Mouse (Mus musculus) heart, embryonic 16.5 days (tissue): ENCODE measurements around the gene Alcam. TPM values are rescaled to one million over a fixed set of nuclear protein-coding genes. Genes with fewer than 3 reads are reported as not detected.

ENCODE experiments used
- ATAC-seq: fragments of 200-750 bp; cut with Nextera tagmentation; replicated peaks from 2 replicates; pipeline ENCODE4 v1.8.0; 2017; ENCODE audit warnings: moderate number of reproducible peaks; ENCODE audit not compliant: insufficient read depth, low FRiP score; ENCODE audit errors: extremely low read depth
- H3K27ac ChIP-seq: fragments of 300-500 bp; sonication (generic); 2 replicates; pipeline ENCODE4 v1.5.1; 2014; ENCODE audit warnings: mild to moderate bottlenecking, low read length, control low read depth, moderate library complexity
- H3K27me3 ChIP-seq: fragments of 300-500 bp; sonication (generic); 2 replicates; pipeline ENCODE4 v1.6.1; 2014; ENCODE audit warnings: low read length, mixed read lengths; ENCODE audit not compliant: control insufficient read depth, insufficient read depth
- H3K36me3 ChIP-seq: fragments of 300-500 bp; sonication (generic); 2 replicates; pipeline ENCODE4 v1.6.1; 2014; ENCODE audit not compliant: control insufficient read depth, insufficient read depth
- H3K4me1 ChIP-seq: fragments of 300-500 bp; sonication (generic); 2 replicates; pipeline ENCODE4 v1.6.1; 2014; ENCODE audit warnings: low read length, mixed read lengths; ENCODE audit not compliant: control insufficient read depth, insufficient read depth
- H3K4me2 ChIP-seq: fragments of 300-500 bp; sonication (generic); 2 replicates; pipeline ENCODE4 v1.6.1; 2014; ENCODE audit warnings: low read depth, mild to moderate bottlenecking, control low read depth, low read length
- H3K4me3 ChIP-seq: fragments of 300-500 bp; sonication (generic); 2 replicates; pipeline ENCODE4 v1.5.1; 2014; ENCODE audit warnings: mild to moderate bottlenecking, control low read depth, low read length
- H3K9ac ChIP-seq: fragments of 300-500 bp; sonication (generic); 2 replicates; pipeline ENCODE4 v1.6.1; 2014; ENCODE audit warnings: low read length, control low read depth
- H3K9me3 ChIP-seq: fragments of 300-500 bp; sonication (generic); replicated peaks from 2 replicates; pipeline ENCODE4 v1.6.1; 2016; ENCODE audit warnings: low read length; ENCODE audit not compliant: control insufficient read depth
- WGBS: fragments of 180-500 bp; shearing (Covaris S2); extraction: QIAGEN DNeasy Blood & Tissue Kit; methylation state at CpG from one replicate; pipeline ENCODE4 v1.1.7; 2014; 5-methylcytosine and 5-hydroxymethylcytosine counted together
- polyA plus RNA-seq: library from polyadenylated mRNA; unstranded; fragments of >200 nt; fragmentation: Nextera tagmentation; extraction: Ambion mirVana; gene quantifications from 2 replicates; pipeline ENCODE4 v1.2.1, GENCODE M21; 2015

Gene Alcam
- polyA plus RNA-seq, 1 experiment from 2014 or later, result 13.4 TPM

DNA sequence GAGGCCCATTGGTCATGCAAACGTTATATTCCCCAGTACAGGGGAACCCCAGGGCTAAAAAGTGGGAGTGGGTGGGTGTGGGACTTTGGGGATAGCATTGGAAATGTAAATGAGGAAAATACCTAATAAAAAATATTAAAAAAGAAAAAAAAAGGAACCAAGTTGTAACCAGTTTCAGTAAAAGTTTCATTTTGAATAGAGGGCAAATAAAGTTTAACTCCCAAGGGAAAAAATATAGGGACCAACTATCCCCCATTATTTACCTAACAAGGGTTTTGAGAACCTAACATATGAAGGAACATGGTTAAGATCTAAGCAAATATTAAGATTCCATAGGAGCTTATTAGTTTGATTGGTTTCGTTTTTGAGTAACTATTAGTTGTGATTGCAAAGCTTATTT lies 146.9 kb downstream of the Alcam start:
- no peak overlapping the region for H3K27ac ChIP-seq
- H3K4me1 ChIP-seq, result no peaks in the 10 kb centered on the region
- no peak overlapping the region for H3K9ac ChIP-seq
- no peak overlapping the region for H3K4me2 ChIP-seq
- ATAC-seq, result no peak
- H3K27me3 ChIP-seq, result no peaks in the 10 kb centered on the region
- 86% methylated on average over 2 of the region's 2 CpGs for WGBS
- H3K4me3 ChIP-seq, result no peak overlapping the region
- no peaks in the 10 kb centered on the region for H3K36me3 ChIP-seq
- H3K9me3 ChIP-seq, result no peaks in the 10 kb centered on the region

DNA sequence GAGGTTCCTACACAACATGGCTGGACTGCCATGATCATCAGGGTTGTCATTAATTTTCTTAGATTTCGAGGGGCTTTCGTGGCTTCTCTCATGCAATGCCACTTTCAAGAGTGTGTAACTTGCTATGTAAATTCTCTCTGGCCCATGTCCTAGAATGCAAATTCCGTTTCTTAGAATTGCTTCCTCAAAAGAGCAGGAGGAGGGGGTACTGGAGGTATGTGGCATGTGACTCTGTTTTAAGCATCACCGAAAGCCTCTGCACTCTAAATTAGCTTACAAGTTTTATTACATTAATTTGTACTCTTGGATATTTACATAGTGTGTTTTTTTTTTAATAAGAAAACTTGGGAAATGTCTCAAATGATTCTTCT lies 150.4 kb downstream of the Alcam start:
- 87% methylated on average over 4 of the region's 4 CpGs for WGBS
- H3K27ac ChIP-seq, result no peak overlapping the region
- no peak overlapping the region for H3K4me2 ChIP-seq
- no peaks in the 10 kb centered on the region for H3K36me3 ChIP-seq
- H3K9me3 ChIP-seq, result no peaks in the 10 kb centered on the region
- no peaks in the 10 kb centered on the region for H3K4me1 ChIP-seq
- H3K27me3 ChIP-seq, result no peaks in the 10 kb centered on the region
- no peak for ATAC-seq
- H3K9ac ChIP-seq, result no peak overlapping the region
- no peak overlapping the region for H3K4me3 ChIP-seq

DNA sequence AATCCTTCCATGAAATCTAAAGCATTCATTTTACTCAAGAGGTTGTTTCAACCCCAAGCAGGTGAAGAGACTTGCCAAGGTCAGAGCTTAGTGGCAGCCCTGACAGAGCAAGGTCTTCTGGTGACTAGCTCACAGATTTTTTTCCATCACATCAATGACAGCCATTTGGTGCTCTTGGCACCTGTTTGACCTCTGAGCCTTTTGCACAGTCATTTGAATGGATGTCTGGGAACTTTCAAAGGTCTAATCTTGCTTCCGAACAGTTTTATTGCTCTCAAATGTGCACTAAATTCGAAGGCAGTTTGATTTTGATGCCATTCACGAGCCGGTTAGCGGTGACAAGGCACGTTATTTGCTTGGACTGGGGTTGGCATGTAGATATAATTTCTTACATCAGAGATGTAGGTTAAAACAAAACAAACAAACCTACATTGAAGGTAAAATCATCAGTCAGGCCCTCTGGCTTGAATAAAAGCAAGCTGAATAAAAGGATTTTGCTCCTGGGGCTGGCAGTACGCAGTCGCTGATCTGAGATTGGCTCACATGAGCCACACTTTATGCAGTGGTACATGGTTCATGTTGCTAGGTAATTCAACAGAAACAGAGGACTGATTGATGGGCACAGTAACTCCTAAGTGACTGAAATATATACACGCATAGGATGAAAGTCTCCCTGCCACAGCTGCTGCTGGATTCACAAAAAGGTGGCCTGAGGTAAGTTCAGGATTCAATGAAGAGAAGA lies 150.9 kb downstream of the Alcam start:
- Histone ChIP-seq H3K4me2 (no peak overlapping the region), H3K4me3 (no peak overlapping the region), H3K27ac (no peak overlapping the region), H3K9me3 (no peaks in the 10 kb centered on the region), H3K4me1 (no peaks in the 10 kb centered on the region), H3K9ac (no peak overlapping the region), H3K36me3 (no peaks in the 10 kb centered on the region), H3K27me3 (no peaks in the 10 kb centered on the region)
- WGBS, result 78% methylated on average over 9 of the region's 9 CpGs
- no peak for ATAC-seq

DNA sequence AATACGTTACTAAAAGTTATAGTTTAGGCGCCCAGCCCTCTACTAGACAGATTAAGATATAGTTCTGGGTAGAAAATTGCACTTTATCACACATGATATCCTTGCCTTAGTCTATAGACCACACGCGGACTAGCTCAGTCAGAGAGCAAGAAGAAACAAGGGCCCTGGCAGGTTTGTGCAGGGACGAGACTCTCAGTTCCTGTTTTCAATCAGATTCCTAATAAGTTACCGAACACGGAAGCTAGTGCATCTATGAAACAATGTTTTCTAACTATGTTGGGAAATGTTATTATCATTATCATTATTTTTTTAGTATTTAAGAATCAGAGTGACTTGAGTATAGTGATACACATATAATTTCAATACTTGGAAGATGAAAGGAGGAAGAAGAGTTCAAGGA lies 152.1 kb downstream of the Alcam start:
- no peaks in the 10 kb centered on the region for H3K36me3 ChIP-seq
- H3K4me2 ChIP-seq, result no peak overlapping the region
- no peaks in the 10 kb centered on the region for H3K9me3 ChIP-seq
- no peak overlapping the region for H3K4me3 ChIP-seq
- H3K4me1 ChIP-seq, result no peaks in the 10 kb centered on the region
- H3K9ac ChIP-seq, result no peak overlapping the region
- ATAC-seq, result no peak
- no peaks in the 10 kb centered on the region for H3K27me3 ChIP-seq
- WGBS, result 86% methylated on average over 7 of the region's 7 CpGs
- no peak overlapping the region for H3K27ac ChIP-seq

DNA sequence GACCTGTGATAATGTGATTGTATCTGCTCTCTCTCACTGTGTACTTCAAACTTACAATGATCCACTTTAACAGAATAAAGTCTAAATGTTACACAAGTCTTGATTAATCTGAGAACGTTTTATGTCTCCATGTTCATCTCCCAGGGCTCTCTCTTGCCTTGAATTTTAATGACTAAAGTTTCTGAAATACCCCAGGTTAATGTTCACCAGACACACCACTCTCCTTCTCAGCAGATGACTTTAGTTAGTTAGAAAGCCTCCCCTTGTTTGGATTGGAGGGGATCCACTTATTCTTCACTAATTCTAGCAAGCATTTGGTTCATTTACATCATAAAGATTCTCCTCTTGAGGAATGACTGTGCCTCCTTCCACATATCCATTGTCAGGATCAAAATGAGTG lies 157.5 kb downstream of the Alcam start:
- Histone ChIP-seq H3K4me3 (no peak overlapping the region), H3K4me1 (no peaks in the 10 kb centered on the region), H3K9me3 (no peaks in the 10 kb centered on the region), H3K27ac (no peak overlapping the region), H3K36me3 (no peaks in the 10 kb centered on the region), H3K9ac (no peak overlapping the region), H3K4me2 (no peak overlapping the region), H3K27me3 (no peaks in the 10 kb centered on the region)
- WGBS, result 50% methylated on average over 1 of the region's 1 CpGs
- no peak for ATAC-seq

DNA sequence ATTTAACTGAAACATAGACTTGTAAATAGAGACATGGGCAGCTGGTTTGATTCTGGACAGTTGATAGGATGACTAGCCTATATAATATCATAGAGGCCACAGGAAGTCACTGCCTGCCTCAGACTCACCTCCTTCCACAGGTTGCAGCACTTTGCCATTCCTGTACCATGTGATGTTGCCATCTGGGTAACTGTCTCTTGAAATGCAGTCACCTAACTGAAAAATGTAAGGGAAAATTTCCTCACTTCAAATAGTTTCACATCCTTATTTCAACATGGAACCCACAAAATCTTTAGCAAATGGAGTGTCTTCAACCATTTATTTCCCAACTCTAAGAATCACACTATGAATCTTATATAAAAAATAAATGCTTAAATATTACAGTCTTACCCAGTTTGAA lies 158.3 kb downstream of the Alcam start:
- ATAC-seq, result no peak
- Histone ChIP-seq H3K9ac (no peak overlapping the region), H3K4me1 (no peaks in the 10 kb centered on the region), H3K4me3 (no peak overlapping the region), H3K27me3 (no peaks in the 10 kb centered on the region), H3K27ac (no peak overlapping the region), H3K36me3 (no peaks in the 10 kb centered on the region), H3K4me2 (no peak overlapping the region), H3K9me3 (no peaks in the 10 kb centered on the region)

DNA sequence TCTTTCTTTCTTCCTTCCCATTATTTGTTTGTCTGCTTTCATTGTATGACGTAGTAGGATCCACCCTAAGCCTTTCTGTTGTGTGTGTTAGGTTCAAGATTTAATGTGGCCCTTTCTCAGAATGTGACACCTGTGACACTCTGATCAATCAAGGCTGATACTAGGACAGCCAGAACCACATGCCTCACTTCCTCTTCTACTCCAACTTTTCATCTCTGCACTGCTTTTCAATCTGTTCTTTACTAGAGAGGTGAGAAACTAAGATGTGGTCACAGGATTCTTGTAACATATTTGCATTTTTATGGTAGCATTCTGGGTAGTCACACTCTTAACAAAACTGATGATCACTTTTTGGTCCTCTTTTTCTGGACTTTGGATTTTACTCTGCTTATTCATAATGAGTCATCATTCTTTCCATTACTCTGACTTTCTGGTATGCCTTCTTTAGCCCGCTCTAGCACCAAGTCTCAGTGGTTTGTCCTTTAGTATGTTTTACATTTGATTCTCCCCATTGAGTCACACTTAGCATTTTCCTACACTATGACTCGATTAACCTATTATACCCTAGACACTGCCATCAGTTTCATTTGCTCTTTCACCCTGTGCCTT lies 161.3 kb downstream of the Alcam start:
- Histone ChIP-seq H3K9ac (no peak overlapping the region), H3K27me3 (no peaks in the 10 kb centered on the region), H3K4me1 (no peaks in the 10 kb centered on the region), H3K4me2 (no peak overlapping the region), H3K9me3 (no peaks in the 10 kb centered on the region), H3K36me3 (no peaks in the 10 kb centered on the region), H3K27ac (no peak overlapping the region), H3K4me3 (no peak overlapping the region)
- no peak for ATAC-seq
- WGBS, result 89% methylated on average over 3 of the region's 3 CpGs

DNA sequence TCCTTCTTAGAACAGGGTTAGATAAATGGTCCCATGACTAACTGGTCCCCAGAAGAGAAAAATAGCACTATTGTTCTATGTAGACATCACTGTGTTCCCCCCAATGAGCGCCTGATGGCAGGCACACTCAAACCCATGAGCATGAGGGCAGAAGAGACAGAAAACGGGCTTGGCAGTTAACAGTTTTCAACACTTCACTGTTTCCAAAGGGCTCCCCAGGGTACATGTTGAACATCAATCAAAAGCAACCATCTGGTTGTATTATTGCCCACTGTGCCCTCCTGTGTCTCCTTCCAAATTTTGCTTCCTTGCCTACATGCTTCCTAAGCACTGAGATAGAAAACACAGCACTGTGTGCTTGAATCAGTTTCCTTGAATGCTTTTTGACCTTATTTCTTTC lies 173.7 kb downstream of the Alcam start:
- Histone ChIP-seq H3K36me3 (no peaks in the 10 kb centered on the region), H3K9me3 (no peaks in the 10 kb centered on the region), H3K27ac (no peak overlapping the region), H3K27me3 (no peaks in the 10 kb centered on the region), H3K4me1 (no peaks in the 10 kb centered on the region), H3K4me3 (no peak overlapping the region), H3K4me2 (no peak overlapping the region), H3K9ac (no peak overlapping the region)
- 79% methylated on average over 2 of the region's 2 CpGs for WGBS
- no peak for ATAC-seq

DNA sequence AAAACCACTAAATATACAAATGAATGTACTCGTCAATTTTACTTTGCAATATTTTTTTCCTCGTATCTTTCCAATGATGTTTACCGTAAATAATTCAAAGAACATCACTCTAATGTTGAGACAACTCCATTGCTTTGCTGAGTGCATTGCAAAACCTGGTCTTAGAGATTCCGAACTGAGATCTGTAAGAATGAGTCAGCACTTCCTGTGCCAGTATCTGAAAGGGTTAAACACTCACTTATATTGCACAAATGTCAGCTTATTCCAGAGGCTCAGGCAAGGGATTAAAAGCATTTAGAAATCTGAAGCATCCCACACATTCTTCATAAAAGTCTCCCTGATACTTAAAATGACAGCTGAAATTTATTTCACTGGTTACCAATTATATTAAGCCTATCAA lies 188.8 kb downstream of the Alcam start:
- Histone ChIP-seq H3K4me1 (no peaks in the 10 kb centered on the region), H3K9me3 (no peaks in the 10 kb centered on the region), H3K27me3 (no peaks in the 10 kb centered on the region), H3K4me2 (no peak overlapping the region), H3K4me3 (no peak overlapping the region), H3K9ac (no peak overlapping the region), H3K27ac (no peak overlapping the region), H3K36me3 (no peaks in the 10 kb centered on the region)
- ATAC-seq, result no peak
- 88% methylated on average over 4 of the region's 4 CpGs for WGBS
